Mouse (Mus musculus) kidney, adult 10 weeks (tissue): ENCODE results near the gene Gm15128. TPM values are rescaled to one million over a fixed set of nuclear protein-coding genes. Genes with fewer than 3 reads are reported as not detected.

Experiments used
- polyA plus RNA-seq: library from polyadenylated mRNA; stranded (reverse); fragments of 350-450 nt; fragmentation: Illumina TruSeq; extraction: RNeasy Lipid Tissue Mini Kit (QIAGEN cat#74804); gene quantifications from one replicate; pipeline ENCODE4 v1.2.3, GENCODE M21; 2014; ENCODE audit warnings: low read depth, low replicate concordance

Gene Gm15128
- not detected for polyA plus RNA-seq

DNA sequence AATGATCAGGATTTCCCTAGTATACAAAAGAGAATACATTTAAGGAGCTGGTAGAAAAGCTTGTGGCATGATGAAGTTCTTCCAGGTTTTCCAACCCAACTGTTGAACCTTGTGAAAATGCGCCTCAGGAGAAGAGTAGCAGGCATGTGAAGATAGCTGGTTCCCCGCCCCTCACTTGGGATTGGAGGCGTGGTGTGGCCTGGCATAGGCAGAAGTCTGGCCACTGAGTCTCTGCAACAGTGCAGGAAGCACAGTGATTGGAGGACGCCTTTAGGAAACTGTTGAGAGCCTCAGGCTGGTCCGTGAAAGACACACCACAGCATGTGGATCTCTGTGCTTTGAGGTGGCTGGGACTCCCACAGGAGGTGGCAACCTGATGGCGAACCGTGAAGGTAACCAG is at the start of gene Gm15128:
TSS of gene Gm15128 (plus strand) at position 301 of the 400 bp plus-strand sequence.

Other genes starting within 250 kb of the Gm15128 start
- gene Lrch2, start 211.9 kb upstream of the Gm15128 start, polyA plus RNA-seq: 2.5 TPM
- not detected for gene Gm15080, start 227.0 kb downstream of the Gm15128 start, polyA plus RNA-seq